Mouse (Mus musculus): Measurements from ENCODE around the gene Polh.

- no peak for TF ChIP-seq EP300 (IDR thresholded peaks at IDR 0.05; ENCODE audit: low read depth)
- no peak for TF ChIP-seq CTCF (IDR thresholded peaks at IDR 0.05; ENCODE audit: low read depth)
Measured at GRCm38 (mm10) chr17:46242993-46243392, 40.5 kb upstream of the Polh start.
